Mouse (Mus musculus) embryonic facial prominence, embryonic 13.5 days (tissue): ENCODE results near the gene Agrp. TPM values are rescaled to one million over a fixed set of nuclear protein-coding genes. Genes with fewer than 3 reads are reported as not detected.
A peak's percentile ranks its signal among the peaks of the same experiment; 100 is the strongest.

Experiments
- ATAC-seq: fragments of 200-750 bp; cut with Nextera tagmentation; 2 replicates; pipeline ENCODE4 v1.8.0; 2017; ENCODE audit warnings: low read depth; ENCODE audit not compliant: insufficient number of reproducible peaks, insufficient read depth, low FRiP score, low TSS enrichment
- H3K27ac ChIP-seq: fragments of 300-500 bp; sonication (generic); 2 replicates; pipeline ENCODE4 v1.5.1; 2015; ENCODE audit warnings: moderate library complexity, mild to moderate bottlenecking, inconsistent platforms
- H3K27me3 ChIP-seq: fragments of 300-500 bp; sonication (generic); 2 replicates; pipeline ENCODE4 v1.6.1; 2015; ENCODE audit warnings: mild to moderate bottlenecking, inconsistent platforms
- H3K36me3 ChIP-seq: fragments of 300-500 bp; sonication (generic); 2 replicates; pipeline ENCODE4 v1.6.1; 2015; ENCODE audit warnings: mild to moderate bottlenecking, inconsistent platforms
- H3K4me1 ChIP-seq: fragments of 300-500 bp; sonication (generic); 2 replicates; pipeline ENCODE4 v1.6.1; 2015; ENCODE audit warnings: inconsistent platforms
- H3K4me2 ChIP-seq: fragments of 300-500 bp; sonication (generic); 2 replicates; pipeline ENCODE4 v1.6.1; 2015; ENCODE audit warnings: moderate library complexity, mild to moderate bottlenecking, inconsistent platforms
- H3K4me3 ChIP-seq: fragments of 300-500 bp; sonication (generic); 2 replicates; pipeline ENCODE4 v1.5.1; 2015; ENCODE audit warnings: mild to moderate bottlenecking, inconsistent platforms
- H3K9ac ChIP-seq: fragments of 300-500 bp; sonication (generic); 2 replicates; pipeline ENCODE4 v1.6.1; 2015; ENCODE audit warnings: mild to moderate bottlenecking, inconsistent platforms
- H3K9me3 ChIP-seq: fragments of 300-500 bp; sonication (generic); 2 replicates; pipeline ENCODE4 v1.6.1; 2016; ENCODE audit warnings: inconsistent platforms
- WGBS: fragments of 180-500 bp; shearing (Covaris S2); methylation state at CpG from one replicate; pipeline ENCODE4 v1.1.7; 2015; ENCODE audit warnings: mixed read lengths; 5-methylcytosine and 5-hydroxymethylcytosine counted together
- polyA plus RNA-seq: library from polyadenylated mRNA; unstranded; fragments of >200 nt; fragmentation: Nextera tagmentation; extraction: Ambion mirVana; gene quantifications from 2 replicates; pipeline ENCODE4 v1.2.1, GENCODE M21; 2015

Gene Agrp
- polyA plus RNA-seq, 1 experiment from 2014 or later: 0.90 TPM

GRCm38 (mm10) chr8:105528206-105528605 lies 109.0 kb downstream of the Agrp start:
- no peak for ATAC-seq
- WGBS: 92% methylated on average over 1 of the region's 1 CpGs
- Histone ChIP-seq H3K27me3 (no peaks in the 10 kb centered on the region), H3K9me3 (no peaks in the 10 kb centered on the region), H3K4me2 (no peak overlapping the region), H3K4me1 (peaks cover under 1% of the 10 kb centered on the region; the same call in 1 of the 2 replicates), H3K9ac (no peak overlapping the region), H3K36me3 (peaks cover 65% of the 10 kb centered on the region), H3K4me3 (no peak overlapping the region), H3K27ac (no peak overlapping the region)

- WGBS: 90% methylated on average over 2 of the region's 2 CpGs
- H3K9ac ChIP-seq: no peak overlapping the region
- no peak overlapping the region for H3K4me3 ChIP-seq
- no peaks in the 10 kb centered on the region for H3K9me3 ChIP-seq
- no peaks in the 10 kb centered on the region for H3K4me1 ChIP-seq
- H3K27me3 ChIP-seq: no peaks in the 10 kb centered on the region
- no peak overlapping the region for H3K4me2 ChIP-seq
- ATAC-seq: no peak; the same call in 1 of the 2 replicates
- no peak overlapping the region for H3K27ac ChIP-seq
- peaks cover 76% of the 10 kb centered on the region for H3K36me3 ChIP-seq
Observed at GRCm38 (mm10) chr8:105527110-105527509, 110.1 kb downstream of the Agrp start.

- WGBS: 65% methylated on average over 9 of the region's 9 CpGs
- H3K4me3 ChIP-seq: no peak overlapping the region
- no peak overlapping the region for H3K27ac ChIP-seq
- H3K36me3 ChIP-seq: peaks cover 48% of the 10 kb centered on the region
- no peaks in the 10 kb centered on the region for H3K9me3 ChIP-seq
- H3K4me2 ChIP-seq: no peak overlapping the region
- no peak for ATAC-seq
- H3K4me1 ChIP-seq: peaks cover 25% of the 10 kb centered on the region
- H3K27me3 ChIP-seq: peaks cover 25% of the 10 kb centered on the region
- no peak overlapping the region for H3K9ac ChIP-seq
Observed at GRCm38 (mm10) chr8:105522890-105523289, 114.3 kb downstream of the Agrp start.

GRCm38 (mm10) chr8:105521995-105522769 lies 115.0 kb downstream of the Agrp start:
- Histone ChIP-seq H3K4me2 (no peak overlapping the region), H3K27me3 (peaks cover 32% of the 10 kb centered on the region), H3K9ac (no peak overlapping the region), H3K27ac (no peak overlapping the region), H3K4me3 (no peak overlapping the region), H3K4me1 (peaks cover 25% of the 10 kb centered on the region), H3K9me3 (no peaks in the 10 kb centered on the region), H3K36me3 (peaks cover 41% of the 10 kb centered on the region)
- 83% methylated on average over 21 of the region's 21 CpGs for WGBS
- ATAC-seq: no peak

DNA sequence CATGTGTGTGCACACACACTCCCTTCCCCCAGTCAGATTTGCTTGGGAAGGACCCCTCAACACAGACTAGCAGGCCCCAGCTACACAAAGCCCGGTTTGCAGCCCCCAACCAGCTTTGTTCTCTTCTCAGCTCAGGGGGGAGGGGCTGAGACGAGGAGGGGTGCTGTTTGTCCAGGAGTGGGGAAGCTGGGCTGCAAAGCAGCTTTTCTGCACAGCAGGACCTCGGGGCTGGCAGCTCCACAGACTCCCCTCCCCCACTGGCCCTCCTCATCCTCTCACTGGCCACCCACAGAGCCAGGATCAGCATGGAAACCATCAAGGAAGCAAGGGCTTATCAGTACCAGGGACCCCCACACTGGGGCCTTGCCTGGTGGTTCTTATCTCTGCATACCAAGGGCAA lies 116.1 kb downstream of the Agrp start:
- ATAC-seq: no peak

GRCm38 (mm10) chr8:105520521-105520920 lies 116.7 kb downstream of the Agrp start:
- H3K27ac ChIP-seq: no peak overlapping the region
- H3K4me1 ChIP-seq: peaks cover 31% of the 10 kb centered on the region
- H3K9me3 ChIP-seq: no peaks in the 10 kb centered on the region
- H3K36me3 ChIP-seq: peaks cover 34% of the 10 kb centered on the region
- 35% methylated on average over 5 of the region's 5 CpGs for WGBS
- H3K27me3 ChIP-seq: peaks cover 43% of the 10 kb centered on the region
- H3K4me3 ChIP-seq: no peak overlapping the region
- no peak overlapping the region for H3K4me2 ChIP-seq
- no peak for ATAC-seq
- no peak overlapping the region for H3K9ac ChIP-seq

More for the DNA sequence above, 116.1 kb downstream of the Agrp start:
- Histone ChIP-seq H3K9ac (no peak overlapping the region), H3K36me3 (peaks cover 37% of the 10 kb centered on the region), H3K9me3 (no peaks in the 10 kb centered on the region), H3K4me2 (no peak overlapping the region), H3K27ac (no peak overlapping the region), H3K27me3 (peaks cover 43% of the 10 kb centered on the region), H3K4me1 (peaks cover 30% of the 10 kb centered on the region), H3K4me3 (no peak overlapping the region)
- 2% methylated on average over 3 of the region's 3 CpGs for WGBS

GRCm38 (mm10) chr8:105519591-105519990 lies 117.6 kb downstream of the Agrp start:
- no peak for ATAC-seq
- H3K36me3 ChIP-seq: peaks cover 24% of the 10 kb centered on the region
- peaks cover 43% of the 10 kb centered on the region for H3K27me3 ChIP-seq
- H3K9ac ChIP-seq: peak overlapping the region; percentile 72; the same call in 1 of the 2 replicates
- no peaks in the 10 kb centered on the region for H3K9me3 ChIP-seq
- H3K4me3 ChIP-seq: peak overlapping the region; percentile 60
- peaks cover 31% of the 10 kb centered on the region for H3K4me1 ChIP-seq
- WGBS: 0% methylated on average over 2 of the region's 2 CpGs
- no peak overlapping the region for H3K27ac ChIP-seq
- peak overlapping the region; percentile 97 for H3K4me2 ChIP-seq

DNA sequence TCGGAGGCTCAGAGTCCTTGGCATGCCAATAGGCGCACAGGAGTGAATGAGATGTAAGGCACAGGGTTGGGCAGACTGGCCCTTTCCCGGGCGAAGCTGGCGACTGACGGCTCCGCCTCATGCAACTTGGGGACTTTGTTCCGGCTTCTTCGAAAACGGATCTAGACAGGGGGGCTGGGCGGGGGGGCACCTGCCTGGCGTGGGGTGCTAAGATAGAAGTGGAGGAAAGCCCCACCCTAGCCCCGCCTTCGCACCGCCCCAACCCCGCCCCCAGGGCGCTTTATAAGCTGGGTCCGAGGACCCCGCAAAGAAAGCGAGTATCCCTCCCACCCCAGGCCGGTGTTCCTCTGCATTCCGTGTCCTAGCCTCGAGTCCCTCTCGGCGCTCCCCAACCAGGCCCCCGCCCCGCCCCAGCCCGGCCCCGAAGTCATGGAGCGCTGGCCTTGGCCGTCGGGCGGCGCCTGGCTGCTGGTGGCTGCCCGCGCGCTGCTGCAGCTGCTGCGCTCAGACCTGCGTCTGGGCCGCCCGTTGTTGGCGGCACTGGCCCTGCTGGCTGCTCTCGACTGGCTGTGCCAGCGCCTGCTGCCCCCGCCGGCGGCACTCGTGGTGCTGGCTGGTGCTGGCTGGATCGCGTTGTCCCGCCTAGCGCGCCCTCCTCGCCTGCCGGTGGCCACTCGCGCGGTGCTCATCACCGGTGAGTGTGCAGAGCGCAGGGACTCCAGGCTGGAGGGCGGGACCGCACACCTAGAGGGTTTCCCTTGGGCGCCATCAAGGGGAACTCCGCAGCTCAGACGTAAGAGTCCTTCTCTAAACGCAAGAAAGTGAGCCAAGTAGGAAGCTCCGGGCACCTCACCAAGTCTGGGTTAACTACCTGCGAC lies 118.5 kb downstream of the Agrp start, which contains the start of gene Hsd11b2:
TSS of gene Hsd11b2 (plus strand) at position 320 of the 878 bp plus-strand sequence.
- Histone ChIP-seq H3K9me3 (no peaks in the 10 kb centered on the region), H3K27ac (0 out of 2 replicates have a peak within 1 kb of the TSS, but pooled peaks have one; percentile 28), H3K4me3 (peak within 1 kb of the TSS; percentile 60), H3K9ac (peak within 1 kb of the TSS; percentile 72), H3K36me3 (peaks cover 17% of the 10 kb centered on the region), H3K27me3 (peaks cover 43% of the 10 kb centered on the region), H3K4me1 (peaks cover 31% of the 10 kb centered on the region), H3K4me2 (peak within 1 kb of the TSS; percentile 97)
- under 1% methylated on average over 66 of the region's 68 CpGs for WGBS
- ATAC-seq: peak; percentile 38

GRCm38 (mm10) chr8:105517346-105517745 lies 119.8 kb downstream of the Agrp start:
- H3K9me3 ChIP-seq: no peaks in the 10 kb centered on the region
- H3K27me3 ChIP-seq: peaks cover 43% of the 10 kb centered on the region
- no peak overlapping the region for H3K4me3 ChIP-seq
- H3K9ac ChIP-seq: no peak overlapping the region
- H3K36me3 ChIP-seq: peaks cover 9% of the 10 kb centered on the region
- H3K4me1 ChIP-seq: peaks cover 31% of the 10 kb centered on the region
- H3K27ac ChIP-seq: no peak overlapping the region
- no peak overlapping the region for H3K4me2 ChIP-seq
- no peak for ATAC-seq
- WGBS: 40% methylated on average over 8 of the region's 8 CpGs
